Mouse (Mus musculus): ENCODE measurements at regions not wholly inside any gene's neighbourhood (a gene's known extent, or its start where the extent isn't known, plus 50 kb on each side); places are given as distances from the start of the nearest gene placed in this dataset.
A peak's percentile ranks its signal among the peaks of the same experiment; 100 is the strongest.

DNA sequence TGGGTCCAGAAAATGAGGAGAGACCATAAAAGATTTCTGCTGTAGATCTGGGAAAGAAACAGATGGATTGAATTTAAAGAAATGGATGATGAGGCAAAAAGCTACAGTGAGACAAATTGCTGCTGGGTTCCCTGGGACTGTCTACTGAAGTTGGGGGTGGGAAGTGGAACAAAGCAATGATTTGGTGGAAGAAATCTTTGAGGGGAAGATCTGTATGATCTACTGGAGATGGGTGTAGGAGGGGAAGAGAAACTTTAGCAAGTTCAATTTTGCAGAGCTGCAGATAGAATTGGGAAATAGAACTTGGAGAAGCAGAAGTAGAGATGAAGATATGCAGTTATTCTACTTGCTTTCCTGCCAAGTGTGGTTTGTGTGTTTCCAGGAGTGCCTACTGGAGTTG, 5478.8 kb downstream of the 9330182O14Rik start:
- no peak for DNase-seq

DNA sequence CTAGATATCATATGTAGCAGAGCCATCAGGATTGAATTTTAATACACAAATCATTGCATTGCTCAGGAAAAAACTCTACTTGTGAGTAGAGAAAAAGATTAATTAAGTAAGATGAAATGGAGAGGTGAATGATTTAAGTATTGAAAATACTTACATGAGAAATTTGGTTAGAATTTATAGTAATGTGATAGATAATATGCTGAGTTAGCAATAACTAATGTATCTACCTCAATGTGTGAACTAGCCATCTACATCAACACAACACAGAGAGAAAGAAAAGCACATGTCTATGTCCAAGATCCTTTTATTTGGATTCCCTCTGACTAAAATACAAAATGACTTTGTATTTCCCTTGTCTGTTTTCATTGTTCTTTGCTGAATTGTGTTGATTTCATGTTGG, 5512.1 kb downstream of the 9330182O14Rik start:
- no peak for DNase-seq

DNA sequence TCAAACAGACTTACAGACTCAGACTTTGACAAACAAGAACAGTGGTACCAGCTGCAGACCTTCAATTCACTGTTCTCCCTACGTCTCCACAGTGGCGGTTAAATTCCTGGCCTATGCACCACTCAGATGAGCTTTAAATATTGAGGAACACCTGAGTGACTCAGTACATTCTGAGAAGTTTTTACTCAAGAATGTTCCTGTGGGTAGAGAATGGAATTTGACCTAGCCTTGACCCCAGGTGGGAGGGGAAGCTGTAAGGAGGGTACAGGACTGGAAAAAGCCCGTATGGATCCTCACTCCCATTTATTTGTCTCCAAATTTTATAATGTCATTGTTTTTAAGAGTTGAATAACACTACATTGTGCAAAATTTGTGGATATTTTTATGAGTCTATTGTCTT, 5529.4 kb downstream of the 9330182O14Rik start:
- DNase-seq: no peak

- no peak for DNase-seq
These were observed 5555.3 kb downstream of the 9330182O14Rik start for GRCm38 (mm10) chr15:45689446-45689845.

DNA sequence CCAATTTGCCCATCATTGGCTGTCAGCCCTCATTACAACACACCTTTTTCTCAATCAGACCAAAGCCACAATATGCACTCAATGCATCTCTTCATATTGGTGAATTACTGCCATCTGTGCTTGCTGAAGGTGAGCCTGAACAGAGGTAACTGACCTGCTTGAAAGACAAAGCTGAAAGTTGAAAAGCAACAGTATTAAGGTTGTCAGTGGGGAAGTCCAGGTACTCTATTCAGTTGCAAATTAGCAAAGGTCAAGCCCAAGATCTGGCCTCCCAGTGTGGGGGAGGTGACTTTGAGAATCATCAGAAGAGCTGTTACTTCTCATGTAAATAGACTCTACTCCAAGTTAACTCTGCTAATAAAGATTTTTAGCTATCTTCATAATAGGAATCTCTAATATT, 5555.9 kb downstream of the 9330182O14Rik start:
- no peak for DNase-seq

DNA sequence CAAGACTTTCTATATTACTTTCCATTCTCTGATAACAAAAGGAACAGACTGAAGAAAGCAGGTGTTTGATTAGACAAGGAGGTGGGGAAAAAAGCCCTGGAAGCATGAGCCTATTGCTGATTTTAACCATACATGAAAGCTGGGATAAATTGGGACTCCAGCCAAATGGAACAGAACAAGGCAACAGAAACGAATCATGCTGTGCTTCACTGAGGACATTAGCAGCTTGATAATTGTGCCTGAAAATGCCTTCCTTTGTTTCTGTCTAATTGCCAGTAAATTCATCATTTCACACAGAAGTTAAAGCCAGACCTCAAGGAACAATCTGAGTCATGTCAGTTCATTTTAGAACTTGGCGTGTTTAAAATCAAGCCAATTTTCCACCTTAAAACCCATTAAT, 5576.9 kb downstream of the 9330182O14Rik start:
- DNase-seq: no peak

GRCm38 (mm10) chr15:45730370-45731153, 5596.4 kb downstream of the 9330182O14Rik start:
- DNase-seq: no peak

- DNase-seq: peak; percentile 1
These were observed 5629.1 kb downstream of the 9330182O14Rik start for GRCm38 (mm10) chr15:45763225-45763624.

All from kidney, adult 9 months (tissue).